Mouse (Mus musculus) limb, embryonic 11.5 days (tissue): ENCODE data around the gene Olfr464. TPM values are rescaled to one million over a fixed set of nuclear protein-coding genes. Genes with fewer than 3 reads are reported as not detected.

Source experiments
- ATAC-seq: fragments of 200-750 bp; cut with Nextera tagmentation; 2 replicates; pipeline ENCODE4 v1.8.0; 2017; ENCODE audit warnings: low read depth; ENCODE audit not compliant: insufficient number of reproducible peaks, low FRiP score, low TSS enrichment
- DNase-seq: peaks from one replicate; pipeline ENCODE4 v3.0.0-alpha.2; 2015; ENCODE audit warnings: low spot score
- H3K27ac ChIP-seq: fragments of 300-500 bp; sonication (generic); replicated peaks from 2 replicates; pipeline ENCODE4 v1.5.1; 2014; ENCODE audit warnings: low read depth, mild to moderate bottlenecking, low read length
- H3K27me3 ChIP-seq: fragments of 300-500 bp; sonication (generic); 2 replicates; pipeline ENCODE4 v1.6.1; 2014; ENCODE audit warnings: mild to moderate bottlenecking, low read length, mixed read lengths; ENCODE audit not compliant: control insufficient read depth, insufficient read depth
- H3K36me3 ChIP-seq: fragments of 300-500 bp; sonication (generic); 2 replicates; pipeline ENCODE4 v1.6.1; 2014; ENCODE audit warnings: mild to moderate bottlenecking, low read length, moderate library complexity, mixed read lengths; ENCODE audit not compliant: control insufficient read depth, insufficient read depth
- H3K4me1 ChIP-seq: fragments of 300-500 bp; sonication (generic); 2 replicates; pipeline ENCODE4 v1.6.1; 2014; ENCODE audit warnings: low read length, mixed read lengths; ENCODE audit not compliant: control insufficient read depth, insufficient read depth
- H3K4me2 ChIP-seq: fragments of 300-500 bp; sonication (generic); 2 replicates; pipeline ENCODE4 v1.6.1; 2014; ENCODE audit warnings: low read depth, mild to moderate bottlenecking, moderate library complexity; ENCODE audit not compliant: severe bottlenecking
- H3K4me3 ChIP-seq: fragments of 300-500 bp; sonication (generic); 2 replicates; pipeline ENCODE4 v1.5.1; 2014; ENCODE audit warnings: low read depth, low read length
- H3K9ac ChIP-seq: fragments of 300-500 bp; sonication (generic); 2 replicates; pipeline ENCODE4 v1.6.1; 2014; ENCODE audit warnings: mild to moderate bottlenecking, low read length
- H3K9me3 ChIP-seq: fragments of 300-500 bp; sonication (generic); 2 replicates; pipeline ENCODE4 v1.6.1; 2016; ENCODE audit warnings: low read length; ENCODE audit not compliant: control insufficient read depth
- WGBS: fragments of 180-500 bp; shearing (Covaris S2); extraction: QIAGEN DNeasy Blood & Tissue Kit; methylation state at CpG from one replicate; pipeline ENCODE4 v1.1.7; 2014; 5-methylcytosine and 5-hydroxymethylcytosine counted together
- polyA plus RNA-seq: library from polyadenylated mRNA; unstranded; fragments of >200 nt; fragmentation: Nextera tagmentation; extraction: Ambion mirVana; gene quantifications from 2 replicates; pipeline ENCODE4 v1.2.1, GENCODE M21; 2014

The Olfr464 gene
- polyA plus RNA-seq, 1 experiment from 2014 or later, result not detected

- ATAC-seq (no peak), DNase-seq (no peak)
- H3K9me3 ChIP-seq, result no peaks in the 10 kb centered on the region
- H3K4me2 ChIP-seq, result no peak overlapping the region
- no peak overlapping the region for H3K4me3 ChIP-seq
- H3K27ac ChIP-seq, result no peak overlapping the region
- 66% methylated on average over 3 of the region's 3 CpGs for WGBS
- H3K27me3 ChIP-seq, result no peaks in the 10 kb centered on the region
- H3K4me1 ChIP-seq, result no peaks in the 10 kb centered on the region
- H3K36me3 ChIP-seq, result no peaks in the 10 kb centered on the region
- H3K9ac ChIP-seq, result no peak overlapping the region
Observed at GRCm38 (mm10) chr11:87935467-87935866, 14.7 kb upstream of the Olfr464 start.

- H3K4me2 ChIP-seq, result no peak overlapping the region
- no peak for ATAC-seq
- H3K4me1 ChIP-seq, result no peaks in the 10 kb centered on the region
- H3K9ac ChIP-seq, result no peak overlapping the region
- H3K27ac ChIP-seq, result no peak overlapping the region
- no peak overlapping the region for H3K4me3 ChIP-seq
- H3K27me3 ChIP-seq, result no peaks in the 10 kb centered on the region
- H3K36me3 ChIP-seq, result no peaks in the 10 kb centered on the region
- H3K9me3 ChIP-seq, result no peaks in the 10 kb centered on the region
- no peak for DNase-seq
- WGBS, result 60% methylated on average over 2 of the region's 2 CpGs
Observed at GRCm38 (mm10) chr11:87933731-87934130, 13.0 kb upstream of the Olfr464 start.

- ATAC-seq (no peak), DNase-seq (no peak)
- no peaks in the 10 kb centered on the region for H3K9me3 ChIP-seq
- H3K4me1 ChIP-seq, result no peaks in the 10 kb centered on the region
- no peaks in the 10 kb centered on the region for H3K27me3 ChIP-seq
- no peak overlapping the region for H3K27ac ChIP-seq
- H3K4me2 ChIP-seq, result no peak overlapping the region
- no peak overlapping the region for H3K9ac ChIP-seq
- no peaks in the 10 kb centered on the region for H3K36me3 ChIP-seq
- 90% methylated on average over 2 of the region's 2 CpGs for WGBS
- H3K4me3 ChIP-seq, result no peak overlapping the region
Observed at GRCm38 (mm10) chr11:87930348-87930747, 9.6 kb upstream of the Olfr464 start.

GRCm38 (mm10) chr11:87920301-87920700, 466 bp downstream of the Olfr464 start:
- no peak for ATAC-seq
- no peak overlapping the region for H3K4me3 ChIP-seq
- no peaks in the 10 kb centered on the region for H3K27me3 ChIP-seq
- H3K4me1 ChIP-seq, result no peaks in the 10 kb centered on the region
- no peak overlapping the region for H3K9ac ChIP-seq
- no peak overlapping the region for H3K27ac ChIP-seq
- H3K36me3 ChIP-seq, result no peaks in the 10 kb centered on the region
- no peaks in the 10 kb centered on the region for H3K9me3 ChIP-seq
- WGBS, result 68% methylated on average over 2 of the region's 2 CpGs
- no peak overlapping the region for H3K4me2 ChIP-seq
- DNase-seq, result no peak

DNA sequence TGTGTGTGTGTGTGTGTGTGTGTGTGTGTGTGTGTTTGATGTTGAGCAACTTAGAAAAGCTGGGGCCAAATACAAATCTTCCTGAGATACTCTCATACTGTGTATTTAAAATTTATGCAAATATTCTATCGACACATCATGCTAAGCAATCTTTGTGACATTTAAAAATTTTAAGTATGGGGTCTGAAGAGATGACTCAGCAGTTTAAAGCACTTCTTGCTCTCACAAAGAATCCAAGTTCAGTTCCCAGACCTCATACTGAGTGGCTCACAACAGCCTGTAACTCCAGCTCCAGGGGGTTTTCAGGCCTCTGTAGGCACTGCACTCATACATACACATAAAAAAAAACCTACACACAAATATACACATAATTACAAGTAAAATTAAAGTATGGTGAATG, 4.8 kb downstream of the Olfr464 start:
- H3K36me3 ChIP-seq, result no peaks in the 10 kb centered on the region
- no peaks in the 10 kb centered on the region for H3K4me1 ChIP-seq
- ATAC-seq (no peak), DNase-seq (no peak)
- no peak overlapping the region for H3K27ac ChIP-seq
- no peaks in the 10 kb centered on the region for H3K9me3 ChIP-seq
- H3K4me2 ChIP-seq, result no peak overlapping the region
- H3K4me3 ChIP-seq, result no peak overlapping the region
- 91% methylated on average over 1 of the region's 1 CpGs for WGBS
- H3K9ac ChIP-seq, result no peak overlapping the region
- no peaks in the 10 kb centered on the region for H3K27me3 ChIP-seq

- no peak overlapping the region for H3K4me3 ChIP-seq
- no peaks in the 10 kb centered on the region for H3K27me3 ChIP-seq
- no peaks in the 10 kb centered on the region for H3K4me1 ChIP-seq
- no peak overlapping the region for H3K9ac ChIP-seq
- no peak overlapping the region for H3K4me2 ChIP-seq
- H3K9me3 ChIP-seq, result no peaks in the 10 kb centered on the region
- no peaks in the 10 kb centered on the region for H3K36me3 ChIP-seq
- WGBS, result 84% methylated on average over 3 of the region's 3 CpGs
- DNase-seq (no peak), ATAC-seq (no peak)
- H3K27ac ChIP-seq, result no peak overlapping the region
Observed at GRCm38 (mm10) chr11:87904331-87904730, 16.4 kb downstream of the Olfr464 start.

DNA sequence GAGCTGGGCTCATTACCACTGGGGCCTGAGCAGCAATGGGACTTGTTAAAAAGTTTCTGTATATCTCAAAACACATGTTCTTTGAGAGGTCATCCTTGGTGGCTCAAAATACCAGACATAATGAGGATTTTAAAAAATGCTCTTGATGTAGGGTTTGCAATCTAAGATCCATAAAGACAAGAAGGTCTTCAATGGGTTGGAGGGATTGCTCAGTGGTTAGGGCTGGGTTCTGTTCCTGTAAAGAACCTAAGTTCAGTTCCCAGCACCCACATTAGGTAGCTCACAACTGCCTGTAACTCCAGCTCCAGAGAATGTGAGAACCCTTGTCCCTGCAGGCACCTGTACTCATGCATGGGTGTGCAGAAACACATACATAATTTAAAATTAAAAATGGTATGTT, 23.5 kb downstream of the Olfr464 start, which contains the start of gene Olfr463:
Gene Olfr463, minus strand, starts transcription at position 101 of the 400 bp plus-strand sequence.
- Histone ChIP-seq H3K4me1 (no peaks in the 10 kb centered on the region), H3K27me3 (no peaks in the 10 kb centered on the region), H3K4me2 (no peak within 1 kb of the TSS), H3K9ac (no peak within 1 kb of the TSS), H3K36me3 (no peaks in the 10 kb centered on the region), H3K27ac (no peak within 1 kb of the TSS), H3K9me3 (no peaks in the 10 kb centered on the region), H3K4me3 (no peak within 1 kb of the TSS)
- no peak for ATAC-seq
- DNase-seq, result no peak

- H3K9me3 ChIP-seq, result no peaks in the 10 kb centered on the region
- 88% methylated on average over 6 of the region's 6 CpGs for WGBS
- H3K4me1 ChIP-seq, result no peaks in the 10 kb centered on the region
- H3K4me3 ChIP-seq, result no peak within 1 kb of the TSS
- no peaks in the 10 kb centered on the region for H3K36me3 ChIP-seq
- no peaks in the 10 kb centered on the region for H3K27me3 ChIP-seq
- H3K9ac ChIP-seq, result no peak within 1 kb of the TSS
- H3K27ac ChIP-seq, result no peak within 1 kb of the TSS
- DNase-seq (no peak), ATAC-seq (no peak)
- no peak within 1 kb of the TSS for H3K4me2 ChIP-seq
Observed at GRCm38 (mm10) chr11:87892168-87892567, 28.6 kb downstream of the Olfr464 start, which contains the start of gene Olfr462. Olfr462 (minus strand) TSS chr11:87892268.

- Histone ChIP-seq H3K9me3 (no peaks in the 10 kb centered on the region), H3K27ac (no peak overlapping the region), H3K4me2 (no peak overlapping the region), H3K36me3 (no peaks in the 10 kb centered on the region), H3K9ac (no peak overlapping the region), H3K27me3 (no peaks in the 10 kb centered on the region), H3K4me1 (no peaks in the 10 kb centered on the region), H3K4me3 (no peak overlapping the region)
- ATAC-seq, result no peak
- 87% methylated on average over 5 of the region's 5 CpGs for WGBS
- no peak for DNase-seq
Observed at GRCm38 (mm10) chr11:87884856-87885255, 35.9 kb downstream of the Olfr464 start.
